Mouse (Mus musculus): ENCODE results near the gene Tmem198. TPM values are rescaled to one million over a fixed set of nuclear protein-coding genes. Genes with fewer than 3 reads are reported as not detected.
A peak's percentile ranks its signal among the peaks of the same experiment; 100 is the strongest.

Tmem198 gene
- total and polyA plus RNA-seq, 2 experiments from 2014 or later, result 49.4 to 52.4 TPM

GRCm38 (mm10) chr1:75462636-75463035 lies 16.7 kb upstream of the Tmem198 start:
- ATAC-seq (ENCODE audit: low FRiP score), result no peak
- WGBS, result 50% methylated on average over 1 of the region's 1 CpGs

GRCm38 (mm10) chr1:75463652-75464204 lies 15.6 kb upstream of the Tmem198 start:
- no peaks in the 10 kb centered on the region for H3K9me3 ChIP-seq (ENCODE audit: low read length)
- no peak for TF ChIP-seq CTCF (IDR thresholded peaks at IDR 0.05)
- peaks cover 6% of the 10 kb centered on the region; the same call in 1 of the 2 replicates for H3K4me1 ChIP-seq (ENCODE audit: insufficient read depth, low read length)
- no peaks in the 10 kb centered on the region for H3K36me3 ChIP-seq (ENCODE audit: insufficient read depth, low read length)
- H3K4me2 ChIP-seq (ENCODE audit: low read depth, low read length, poor library complexity, severe bottlenecking), result no peak overlapping the region
- WGBS, result 54% methylated on average over 5 of the region's 5 CpGs
- no peak overlapping the region for H3K4me3 ChIP-seq (ENCODE audit: low read depth, low read length)
- H3K27ac ChIP-seq (ENCODE audit: low read depth, low read length), result peak overlapping the region; percentile 38; the same call in 1 of the 2 replicates
- DNase-seq (ENCODE audit: low spot score) (no peak), ATAC-seq (ENCODE audit: low FRiP score) (peak; percentile 53)
- peaks cover 6% of the 10 kb centered on the region for H3K27me3 ChIP-seq (ENCODE audit: insufficient read depth, low read length)
- H3K9ac ChIP-seq (replicated peaks; ENCODE audit: low read length, poor library complexity, severe bottlenecking), result peak overlapping the region; percentile 29; the same call in 1 of the 2 replicates

More at GRCm38 (mm10) chr1:75462636-75463035, 16.7 kb upstream of the Tmem198 start:
- no peak overlapping the region for H3K27ac ChIP-seq (ENCODE audit: low read depth, low read length)
- no peaks in the 10 kb centered on the region for H3K9me3 ChIP-seq (ENCODE audit: low read length)
- H3K36me3 ChIP-seq (ENCODE audit: insufficient read depth, low read length), result no peaks in the 10 kb centered on the region
- no peak overlapping the region for H3K9ac ChIP-seq (replicated peaks; ENCODE audit: low read length, poor library complexity, severe bottlenecking)
- H3K4me3 ChIP-seq (ENCODE audit: low read depth, low read length), result no peak overlapping the region
- no peak overlapping the region for H3K4me2 ChIP-seq (ENCODE audit: low read depth, low read length, poor library complexity, severe bottlenecking)
- peaks cover 10% of the 10 kb centered on the region for H3K4me1 ChIP-seq (ENCODE audit: insufficient read depth, low read length)
- DNase-seq (ENCODE audit: low spot score), result no peak
- H3K27me3 ChIP-seq (ENCODE audit: insufficient read depth, low read length), result peaks cover 6% of the 10 kb centered on the region
- TF ChIP-seq CTCF (IDR thresholded peaks at IDR 0.05), result no peak

DNA sequence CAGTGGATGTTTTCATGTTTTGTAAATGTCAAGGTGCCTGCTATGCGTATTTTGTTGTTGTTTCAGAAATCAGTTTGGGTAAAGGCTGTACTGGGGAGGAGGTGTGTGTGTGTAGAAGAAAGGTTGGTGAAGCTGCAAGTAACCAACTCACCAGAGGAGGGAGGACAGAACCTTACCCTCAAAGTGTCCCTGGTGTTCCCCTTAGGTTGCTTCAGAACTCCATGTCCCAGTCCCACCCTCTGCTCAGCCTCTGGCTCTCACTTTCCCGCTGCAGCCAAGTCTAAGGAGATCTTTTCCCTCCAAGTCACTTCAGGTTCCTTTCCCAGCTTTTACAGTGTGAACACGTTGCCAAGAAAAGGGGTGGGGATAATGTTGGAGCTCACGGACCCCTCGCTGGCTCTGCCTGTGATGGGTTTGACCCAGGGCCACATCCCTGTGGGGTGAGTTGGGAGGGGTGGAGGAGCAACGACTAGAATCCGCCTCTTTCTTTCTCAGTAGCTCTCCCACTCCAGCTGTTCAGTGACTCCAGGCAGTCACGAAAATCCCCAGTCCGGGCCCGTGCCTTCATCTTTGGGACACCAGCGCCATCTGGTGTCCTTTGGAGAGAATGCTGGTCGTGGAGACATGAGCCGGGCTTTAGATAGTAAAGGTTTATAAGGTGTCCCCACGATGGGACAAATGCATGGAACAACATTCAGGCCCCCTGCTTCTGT lies 12.0 kb upstream of the Tmem198 start:
- no peak overlapping the region for H3K27ac ChIP-seq (ENCODE audit: low read depth, low read length)
- peak; percentile 84 for DNase-seq (ENCODE audit: low spot score)

DNA sequence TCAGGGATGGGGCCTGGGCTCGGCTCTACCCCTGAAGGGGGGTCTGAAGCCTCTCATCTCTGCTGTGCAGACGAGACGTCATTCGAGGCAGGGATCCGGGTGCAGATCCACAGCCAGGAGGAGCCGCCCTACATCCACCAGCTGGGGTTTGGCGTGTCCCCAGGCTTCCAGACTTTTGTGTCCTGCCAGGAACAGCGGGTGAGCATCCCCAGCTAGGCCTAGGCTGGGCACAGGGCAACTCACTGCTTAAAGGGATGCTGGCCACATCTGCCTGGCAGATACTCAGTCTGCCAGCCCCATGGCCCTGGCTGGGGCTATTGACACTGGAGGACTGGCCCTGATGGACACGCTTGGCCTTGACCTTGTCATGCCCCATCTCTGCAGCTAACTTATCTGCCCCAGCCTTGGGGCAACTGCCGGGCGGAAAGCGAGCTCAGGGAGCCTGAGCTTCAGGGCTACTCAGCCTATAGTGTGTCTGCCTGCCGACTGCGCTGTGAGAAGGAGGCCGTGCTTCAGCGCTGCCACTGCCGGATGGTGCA lies 10.0 kb upstream of the Tmem198 start:
- peaks cover 24% of the 10 kb centered on the region for H3K36me3 ChIP-seq (ENCODE audit: insufficient read depth, low read length)

More for the DNA sequence above, 12.0 kb upstream of the Tmem198 start:
- Histone ChIP-seq H3K36me3 (ENCODE audit: insufficient read depth, low read length) (peaks cover 9% of the 10 kb centered on the region), H3K27me3 (ENCODE audit: insufficient read depth, low read length) (peaks cover 6% of the 10 kb centered on the region), H3K4me1 (ENCODE audit: insufficient read depth, low read length) (no peaks in the 10 kb centered on the region), H3K9ac (replicated peaks; ENCODE audit: low read length, poor library complexity, severe bottlenecking) (no peak overlapping the region), H3K4me3 (ENCODE audit: low read depth, low read length) (no peak overlapping the region), H3K9me3 (ENCODE audit: low read length) (no peaks in the 10 kb centered on the region), H3K4me2 (ENCODE audit: low read depth, low read length, poor library complexity, severe bottlenecking) (0 out of 2 replicates have a peak overlapping the region, but pooled peaks have one; percentile 26)
- ATAC-seq (ENCODE audit: low FRiP score), result peak; percentile 69; the same call in 1 of the 2 replicates
- peak; percentile 95 for TF ChIP-seq CTCF (IDR thresholded peaks at IDR 0.05)
- WGBS, result 7% methylated on average over 14 of the region's 14 CpGs

GRCm38 (mm10) chr1:75476441-75476840 lies 2.9 kb upstream of the Tmem198 start:
- ATAC-seq (ENCODE audit: low FRiP score), result no peak
- Histone ChIP-seq H3K4me2 (ENCODE audit: low read depth, low read length, poor library complexity, severe bottlenecking) (no peak overlapping the region), H3K4me3 (ENCODE audit: low read depth, low read length) (no peak overlapping the region), H3K27me3 (ENCODE audit: insufficient read depth, low read length) (no peaks in the 10 kb centered on the region), H3K9ac (replicated peaks; ENCODE audit: low read length, poor library complexity, severe bottlenecking) (no peak overlapping the region), H3K27ac (ENCODE audit: low read depth, low read length) (no peak overlapping the region), H3K4me1 (ENCODE audit: insufficient read depth, low read length) (0 out of 2 replicates have a peak, but pooled peaks cover 3% of the 10 kb centered on the region), H3K36me3 (ENCODE audit: insufficient read depth, low read length) (peaks cover 51% of the 10 kb centered on the region), H3K9me3 (ENCODE audit: low read length) (no peaks in the 10 kb centered on the region)
- no peak for TF ChIP-seq CTCF (IDR thresholded peaks at IDR 0.05)
- no peak for DNase-seq (ENCODE audit: low spot score)
- 88% methylated on average over 11 of the region's 11 CpGs for WGBS

More for the DNA sequence above, 10.0 kb upstream of the Tmem198 start:
- no peak overlapping the region for H3K27ac ChIP-seq (ENCODE audit: low read depth, low read length)
- no peak overlapping the region for H3K4me3 ChIP-seq (ENCODE audit: low read depth, low read length)
- no peaks in the 10 kb centered on the region for H3K9me3 ChIP-seq (ENCODE audit: low read length)
- H3K4me2 ChIP-seq (ENCODE audit: low read depth, low read length, poor library complexity, severe bottlenecking), result no peak overlapping the region
- ATAC-seq (ENCODE audit: low FRiP score), result no peak
- peaks cover 6% of the 10 kb centered on the region for H3K27me3 ChIP-seq (ENCODE audit: insufficient read depth, low read length)
- DNase-seq (ENCODE audit: low spot score), result no peak
- WGBS, result 78% methylated on average over 17 of the region's 17 CpGs
- TF ChIP-seq CTCF (IDR thresholded peaks at IDR 0.05), result no peak; the same call in 1 of the 2 replicates
- H3K9ac ChIP-seq (replicated peaks; ENCODE audit: low read length, poor library complexity, severe bottlenecking), result no peak overlapping the region
- no peaks in the 10 kb centered on the region for H3K4me1 ChIP-seq (ENCODE audit: insufficient read depth, low read length)
